Mouse (Mus musculus) embryonic facial prominence, embryonic 10.5 days (tissue): ENCODE data around the gene Gm11034. TPM values are rescaled to one million over a fixed set of nuclear protein-coding genes. Genes with fewer than 3 reads are reported as not detected.

Experiments
- DNase-seq: peaks from one replicate; pipeline ENCODE4 v3.0.0-alpha.2; 2017; ENCODE audit warnings: low spot score
- H3K27ac ChIP-seq: fragments of 300-500 bp; sonication (generic); replicated peaks from 2 replicates; pipeline ENCODE4 v1.5.1; 2016; ENCODE audit warnings: mild to moderate bottlenecking
- H3K27me3 ChIP-seq: fragments of 300-500 bp; sonication (generic); replicated peaks from 2 replicates; pipeline ENCODE4 v1.6.1; 2016; ENCODE audit warnings: low read depth, mild to moderate bottlenecking; ENCODE audit not compliant: poor library complexity, severe bottlenecking
- H3K36me3 ChIP-seq: fragments of 300-500 bp; sonication (generic); replicated peaks from 2 replicates; pipeline ENCODE4 v1.6.1; 2016; ENCODE audit warnings: mild to moderate bottlenecking, moderate library complexity
- H3K4me1 ChIP-seq: fragments of 300-500 bp; sonication (generic); 2 replicates; pipeline ENCODE4 v1.6.1; 2016
- H3K4me3 ChIP-seq: fragments of 300-500 bp; sonication (generic); 2 replicates; pipeline ENCODE4 v1.5.1; 2016; ENCODE audit warnings: mild to moderate bottlenecking, moderate library complexity
- H3K9me3 ChIP-seq: fragments of 300-500 bp; sonication (generic); 2 replicates; pipeline ENCODE4 v1.6.1; 2016; ENCODE audit warnings: mild to moderate bottlenecking
- WGBS: fragments of 180-500 bp; shearing (Covaris S2); methylation state at CpG from one replicate; pipeline ENCODE4 v1.1.7; 2016; 5-methylcytosine and 5-hydroxymethylcytosine counted together
- polyA plus RNA-seq: library from polyadenylated mRNA; unstranded; fragments of >200 nt; fragmentation: Nextera tagmentation; extraction: Ambion mirVana; gene quantifications from 2 replicates; pipeline ENCODE4 v1.2.1, GENCODE M21; 2016

Gene Gm11034
- polyA plus RNA-seq, 1 experiment from 2014 or later: not detected

- no peak overlapping the region for H3K4me3 ChIP-seq
- 59% methylated on average over 8 of the region's 8 CpGs for WGBS
- no peaks in the 10 kb centered on the region for H3K27me3 ChIP-seq
- H3K27ac ChIP-seq: no peak overlapping the region
- H3K36me3 ChIP-seq: no peaks in the 10 kb centered on the region
- H3K9me3 ChIP-seq: peaks cover 15% of the 10 kb centered on the region
- DNase-seq: no peak
- no peaks in the 10 kb centered on the region for H3K4me1 ChIP-seq
Observed at GRCm38 (mm10) chr8:72197997-72198396, 15.4 kb downstream of the Gm11034 start.

- H3K4me1 ChIP-seq: no peaks in the 10 kb centered on the region
- DNase-seq: no peak
Observed at GRCm38 (mm10) chr8:72192065-72192464, 21.4 kb downstream of the Gm11034 start.

GRCm38 (mm10) chr8:72190215-72190539 lies 23.3 kb downstream of the Gm11034 start:
- Histone ChIP-seq H3K9me3 (no peaks in the 10 kb centered on the region), H3K27me3 (no peaks in the 10 kb centered on the region), H3K4me1 (no peaks in the 10 kb centered on the region), H3K36me3 (no peaks in the 10 kb centered on the region), H3K4me3 (no peak overlapping the region), H3K27ac (no peak overlapping the region)
- DNase-seq: no peak
- 89% methylated on average over 2 of the region's 2 CpGs for WGBS

More at GRCm38 (mm10) chr8:72192065-72192464, 21.4 kb downstream of the Gm11034 start:
- H3K9me3 ChIP-seq: no peaks in the 10 kb centered on the region
- H3K27me3 ChIP-seq: no peaks in the 10 kb centered on the region
- H3K27ac ChIP-seq: no peak overlapping the region
- no peaks in the 10 kb centered on the region for H3K36me3 ChIP-seq
- H3K4me3 ChIP-seq: no peak overlapping the region

GRCm38 (mm10) chr8:72189417-72190214 lies 23.8 kb downstream of the Gm11034 start, which contains the start of gene Hsh2d:
TSS of gene Hsh2d (plus strand) at chr8:72189638.
- no peak for DNase-seq
- Histone ChIP-seq H3K9me3 (no peaks in the 10 kb centered on the region), H3K27ac (no peak within 1 kb of the TSS), H3K4me1 (no peaks in the 10 kb centered on the region), H3K27me3 (no peaks in the 10 kb centered on the region), H3K36me3 (no peaks in the 10 kb centered on the region), H3K4me3 (no peak within 1 kb of the TSS)
- 73% methylated on average over 12 of the region's 12 CpGs for WGBS

GRCm38 (mm10) chr8:72187793-72188331 lies 25.6 kb downstream of the Gm11034 start:
- H3K36me3 ChIP-seq: no peaks in the 10 kb centered on the region
- no peak overlapping the region for H3K4me3 ChIP-seq
- H3K27ac ChIP-seq: no peak overlapping the region
- no peaks in the 10 kb centered on the region for H3K27me3 ChIP-seq
- H3K4me1 ChIP-seq: no peaks in the 10 kb centered on the region
- no peak for DNase-seq
- WGBS: 88% methylated on average over 2 of the region's 2 CpGs
- H3K9me3 ChIP-seq: no peaks in the 10 kb centered on the region

GRCm38 (mm10) chr8:72183554-72184202 lies 29.8 kb downstream of the Gm11034 start:
- Histone ChIP-seq H3K4me3 (no peak overlapping the region), H3K36me3 (peaks cover 34% of the 10 kb centered on the region), H3K4me1 (no peaks in the 10 kb centered on the region), H3K9me3 (no peaks in the 10 kb centered on the region), H3K27me3 (no peaks in the 10 kb centered on the region), H3K27ac (no peak overlapping the region)
- no peak for DNase-seq
- 94% methylated on average over 2 of the region's 2 CpGs for WGBS

GRCm38 (mm10) chr8:72177346-72177925 lies 36.0 kb downstream of the Gm11034 start:
- WGBS: 62% methylated on average over 5 of the region's 5 CpGs
- Histone ChIP-seq H3K4me1 (no peaks in the 10 kb centered on the region), H3K36me3 (peaks cover 96% of the 10 kb centered on the region), H3K9me3 (no peaks in the 10 kb centered on the region), H3K4me3 (no peak overlapping the region), H3K27ac (no peak overlapping the region), H3K27me3 (no peaks in the 10 kb centered on the region)
- DNase-seq: peak; percentile 62

- Histone ChIP-seq H3K27ac (no peak overlapping the region), H3K9me3 (no peaks in the 10 kb centered on the region), H3K36me3 (peaks cover 98% of the 10 kb centered on the region), H3K27me3 (no peaks in the 10 kb centered on the region), H3K4me1 (no peaks in the 10 kb centered on the region), H3K4me3 (no peak overlapping the region)
- 79% methylated on average over 3 of the region's 3 CpGs for WGBS
- DNase-seq: no peak
Observed at GRCm38 (mm10) chr8:72169681-72170249, 43.7 kb downstream of the Gm11034 start.

GRCm38 (mm10) chr8:72169098-72169668 lies 44.3 kb downstream of the Gm11034 start:
- peaks cover 98% of the 10 kb centered on the region for H3K36me3 ChIP-seq
- whole genome bisulfite sequencing: 91% methylated on average over 3 of the region's 3 CpGs
- no peaks in the 10 kb centered on the region for H3K4me1 ChIP-seq
- H3K4me3 ChIP-seq: no peak overlapping the region
- H3K27me3 ChIP-seq: no peaks in the 10 kb centered on the region
- no peak for DNase-seq
- no peak overlapping the region for H3K27ac ChIP-seq
- H3K9me3 ChIP-seq: no peaks in the 10 kb centered on the region

Other genes with a start within 250 kb of the Gm11034 start
- gene Cyp4f18, start 204.0 kb downstream of the Gm11034 start, polyA plus RNA-seq: 0.31 and 0.50 TPM in 2 replicates
- gene Olfr372, start 172.4 kb downstream of the Gm11034 start, polyA plus RNA-seq: not detected in 2 replicates
- 0.04 TPM in 1 of 2 replicates, not detected in the other for gene Olfr373, start 130.5 kb downstream of the Gm11034 start, polyA plus RNA-seq
- not detected in 2 replicates for gene Olfr374, start 106.6 kb downstream of the Gm11034 start, polyA plus RNA-seq
- 749 and 797 TPM in 2 replicates for gene Tpm4, start 78.7 kb downstream of the Gm11034 start, polyA plus RNA-seq
- gene Rab8a, start 52.4 kb downstream of the Gm11034 start, polyA plus RNA-seq: 130 and 139 TPM in 2 replicates
- gene Hsh2d, start 24.0 kb downstream of the Gm11034 start, polyA plus RNA-seq: not detected in 2 replicates
- gene Cib3, start 799 bp downstream of the Gm11034 start, polyA plus RNA-seq: not detected in 2 replicates
- gene Fam32a, start 6.1 kb upstream of the Gm11034 start, polyA plus RNA-seq: 77.6 and 82.4 TPM in 2 replicates
- gene Ap1m1, start 26.4 kb upstream of the Gm11034 start, polyA plus RNA-seq: 139 and 144 TPM in 2 replicates
- gene Gm10282, start 91.6 kb upstream of the Gm11034 start, polyA plus RNA-seq: 31.3 and 36.9 TPM in 2 replicates
- 3.1 and 3.7 TPM in 2 replicates for gene Klf2, start 105.4 kb upstream of the Gm11034 start, polyA plus RNA-seq
- gene Eps15l1, start 207.8 kb upstream of the Gm11034 start, polyA plus RNA-seq: 79.8 and 81.6 TPM in 2 replicates
- 1.2 and 1.4 TPM in 2 replicates for gene Calr3, start 230.2 kb upstream of the Gm11034 start, polyA plus RNA-seq
- gene 1700030K09Rik, start 230.2 kb upstream of the Gm11034 start, polyA plus RNA-seq: 14.5 and 16.1 TPM in 2 replicates